Mouse (Mus musculus): ENCODE data around the gene Pfdn5. TPM values are rescaled to one million over a fixed set of nuclear protein-coding genes. Genes with fewer than 3 reads are reported as not detected.

Pfdn5 gene
- total and polyA plus RNA-seq, 2 experiments from 2014 or later = 145 to 525 TPM

- ATAC-seq (ENCODE audit: low FRiP score) = no peak
- no peaks in the 10 kb centered on the region for H3K27me3 ChIP-seq (ENCODE audit: insufficient read depth, low read length)
- 71% methylated on average over 5 of the region's 5 CpGs for WGBS
- H3K4me1 ChIP-seq (ENCODE audit: insufficient read depth, low read length) = no peaks in the 10 kb centered on the region
- H3K4me2 ChIP-seq (ENCODE audit: low read depth, low read length, poor library complexity, severe bottlenecking) = no peak overlapping the region
- no peak for DNase-seq (ENCODE audit: low spot score)
- H3K36me3 ChIP-seq (ENCODE audit: insufficient read depth, low read length) = peaks cover 42% of the 10 kb centered on the region
- no peak overlapping the region for H3K4me3 ChIP-seq (ENCODE audit: low read depth, low read length)
- H3K9ac ChIP-seq (replicated peaks; ENCODE audit: low read length, poor library complexity, severe bottlenecking) = no peak overlapping the region
- no peaks in the 10 kb centered on the region for H3K9me3 ChIP-seq (ENCODE audit: low read length)
- TF ChIP-seq CTCF (IDR thresholded peaks at IDR 0.05) = no peak
- H3K27ac ChIP-seq (ENCODE audit: low read depth, low read length) = no peak overlapping the region
Measured at GRCm38 (mm10) chr15:102339612-102340011, 13.7 kb downstream of the Pfdn5 start.

DNA sequence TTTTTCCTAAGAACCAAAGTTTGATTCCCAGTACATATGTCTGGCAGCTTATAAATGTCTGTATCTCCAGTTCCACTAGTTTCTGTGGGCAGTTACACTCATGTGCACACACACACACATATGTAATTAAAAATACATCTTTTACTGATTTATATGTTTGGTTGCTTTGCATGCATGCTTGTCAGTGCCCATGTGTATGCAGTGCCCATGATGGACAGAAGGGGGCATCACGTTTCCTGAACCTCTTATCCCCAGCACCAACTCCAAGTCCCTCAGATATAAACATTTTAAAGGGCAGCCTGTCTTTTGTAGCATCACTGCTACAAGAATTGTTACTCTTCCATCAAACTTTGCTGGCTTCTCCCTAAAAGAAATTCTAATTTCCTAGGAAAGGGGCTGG lies 15.7 kb downstream of the Pfdn5 start:
- H3K27ac ChIP-seq (ENCODE audit: low read depth, low read length) = no peak overlapping the region
- peaks cover 51% of the 10 kb centered on the region for H3K36me3 ChIP-seq (ENCODE audit: insufficient read depth, low read length)
- H3K9me3 ChIP-seq (ENCODE audit: low read length) = no peaks in the 10 kb centered on the region
- H3K4me2 ChIP-seq (ENCODE audit: low read depth, low read length, poor library complexity, severe bottlenecking) = no peak overlapping the region
- H3K4me1 ChIP-seq (ENCODE audit: insufficient read depth, low read length) = no peaks in the 10 kb centered on the region
- WGBS = 3% methylated on average over 1 of the region's 1 CpGs
- peak; percentile 71 for TF ChIP-seq CTCF (IDR thresholded peaks at IDR 0.05)
- DNase-seq (ENCODE audit: low spot score) (peak; percentile 28), ATAC-seq (ENCODE audit: low FRiP score) (no peak)
- no peak overlapping the region for H3K9ac ChIP-seq (replicated peaks; ENCODE audit: low read length, poor library complexity, severe bottlenecking)
- no peak overlapping the region for H3K4me3 ChIP-seq (ENCODE audit: low read depth, low read length)
- no peaks in the 10 kb centered on the region for H3K27me3 ChIP-seq (ENCODE audit: insufficient read depth, low read length)

DNA sequence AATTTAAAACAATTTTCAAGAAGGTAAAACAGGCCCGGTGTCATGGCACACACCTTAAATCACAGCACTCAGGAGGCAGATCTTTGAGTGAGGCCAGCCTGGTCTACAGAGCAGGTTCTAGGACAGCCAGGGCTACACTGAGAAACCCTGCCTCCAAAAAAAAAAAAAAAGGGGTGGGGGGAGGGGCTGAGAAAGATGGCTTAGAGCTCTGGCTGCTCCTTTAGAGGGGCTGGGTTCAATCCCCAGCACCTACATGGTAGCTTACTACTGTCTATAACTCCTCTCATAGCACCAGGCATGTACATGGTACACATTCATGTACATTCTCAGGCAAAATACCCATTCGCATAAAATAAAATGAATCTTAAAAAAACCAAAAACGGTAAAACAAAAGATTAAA lies 18.6 kb downstream of the Pfdn5 start:
- no peak for TF ChIP-seq CTCF (IDR thresholded peaks at IDR 0.05)
- 96% methylated on average over 3 of the region's 3 CpGs for WGBS
- ATAC-seq (ENCODE audit: low FRiP score) = no peak

DNA sequence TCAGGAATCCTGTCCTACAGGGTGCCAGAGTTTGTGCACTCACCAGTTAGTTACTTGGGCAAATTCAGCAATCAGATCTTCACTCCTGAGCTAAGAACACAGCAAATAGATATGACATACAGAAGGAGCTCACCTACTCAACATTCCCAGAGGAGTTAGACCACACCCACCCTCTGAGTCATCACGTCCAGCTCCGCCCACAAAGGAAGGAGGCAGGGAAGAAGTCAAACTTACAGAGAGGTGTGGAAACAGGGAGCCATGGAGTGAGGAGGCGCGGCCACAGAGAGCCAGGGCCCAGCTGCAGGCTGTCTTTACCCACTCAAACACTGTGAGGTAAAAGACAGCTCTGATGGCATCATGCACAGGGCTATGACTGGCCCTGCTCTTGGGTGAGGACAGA lies 20.5 kb downstream of the Pfdn5 start:
- no peak for ATAC-seq (ENCODE audit: low FRiP score)
- Histone ChIP-seq H3K36me3 (ENCODE audit: insufficient read depth, low read length) (peaks cover 15% of the 10 kb centered on the region; the same call in 1 of the 2 replicates), H3K27ac (ENCODE audit: low read depth, low read length) (no peak overlapping the region), H3K9ac (replicated peaks; ENCODE audit: low read length, poor library complexity, severe bottlenecking) (no peak overlapping the region), H3K4me3 (ENCODE audit: low read depth, low read length) (no peak overlapping the region), H3K27me3 (ENCODE audit: insufficient read depth, low read length) (no peaks in the 10 kb centered on the region), H3K4me2 (ENCODE audit: low read depth, low read length, poor library complexity, severe bottlenecking) (no peak overlapping the region), H3K4me1 (ENCODE audit: insufficient read depth, low read length) (0 out of 2 replicates have a peak, but pooled peaks cover 2% of the 10 kb centered on the region), H3K9me3 (ENCODE audit: low read length) (no peaks in the 10 kb centered on the region)
- 92% methylated on average over 4 of the region's 4 CpGs for WGBS
- DNase-seq (ENCODE audit: low spot score) = no peak
- no peak for TF ChIP-seq CTCF (IDR thresholded peaks at IDR 0.05)

More for the DNA sequence above, 18.6 kb downstream of the Pfdn5 start:
- Histone ChIP-seq H3K9me3 (ENCODE audit: low read length) (no peaks in the 10 kb centered on the region), H3K36me3 (ENCODE audit: insufficient read depth, low read length) (peaks cover 24% of the 10 kb centered on the region), H3K27me3 (ENCODE audit: insufficient read depth, low read length) (no peaks in the 10 kb centered on the region), H3K27ac (ENCODE audit: low read depth, low read length) (no peak overlapping the region), H3K4me2 (ENCODE audit: low read depth, low read length, poor library complexity, severe bottlenecking) (no peak overlapping the region), H3K4me1 (ENCODE audit: insufficient read depth, low read length) (no peaks in the 10 kb centered on the region), H3K9ac (replicated peaks; ENCODE audit: low read length, poor library complexity, severe bottlenecking) (no peak overlapping the region), H3K4me3 (ENCODE audit: low read depth, low read length) (no peak overlapping the region)
- no peak for DNase-seq (ENCODE audit: low spot score)

GRCm38 (mm10) chr15:102350138-102350941 lies 24.4 kb downstream of the Pfdn5 start, which contains the start of gene Aaas:
Gene Aaas, minus strand, starts transcription at chr15:102350771.
- peaks cover 3% of the 10 kb centered on the region; the same call in 1 of the 2 replicates for H3K4me1 ChIP-seq (ENCODE audit: insufficient read depth, low read length)
- peak within 1 kb of the TSS; percentile 93 for H3K4me2 ChIP-seq (ENCODE audit: low read depth, low read length, poor library complexity, severe bottlenecking)
- ATAC-seq (ENCODE audit: low FRiP score) (peak; percentile 89), DNase-seq (ENCODE audit: low spot score) (peak; percentile 96)
- H3K36me3 ChIP-seq (ENCODE audit: insufficient read depth, low read length) = peaks cover 13% of the 10 kb centered on the region; the same call in 1 of the 2 replicates
- under 1% methylated on average over 56 of the region's 56 CpGs for WGBS
- no peaks in the 10 kb centered on the region for H3K27me3 ChIP-seq (ENCODE audit: insufficient read depth, low read length)
- H3K9ac ChIP-seq (replicated peaks; ENCODE audit: low read length, poor library complexity, severe bottlenecking) = peak within 1 kb of the TSS; percentile 74
- H3K9me3 ChIP-seq (ENCODE audit: low read length) = no peaks in the 10 kb centered on the region
- peak within 1 kb of the TSS; percentile 74 for H3K4me3 ChIP-seq (ENCODE audit: low read depth, low read length)
- peak within 1 kb of the TSS; percentile 62 for H3K27ac ChIP-seq (ENCODE audit: low read depth, low read length)
- peak; percentile 89 for TF ChIP-seq CTCF (IDR thresholded peaks at IDR 0.05)

- Histone ChIP-seq H3K27me3 (ENCODE audit: insufficient read depth, low read length) (0 out of 2 replicates have a peak, but pooled peaks cover 6% of the 10 kb centered on the region), H3K4me3 (ENCODE audit: low read depth, low read length) (peak overlapping the region; percentile 74), H3K4me2 (ENCODE audit: low read depth, low read length, poor library complexity, severe bottlenecking) (peak overlapping the region; percentile 93), H3K9me3 (ENCODE audit: low read length) (no peaks in the 10 kb centered on the region), H3K27ac (ENCODE audit: low read depth, low read length) (peak overlapping the region; percentile 62; the same call in 1 of the 2 replicates), H3K9ac (replicated peaks; ENCODE audit: low read length, poor library complexity, severe bottlenecking) (no peak overlapping the region; the same call in 1 of the 2 replicates), H3K36me3 (ENCODE audit: insufficient read depth, low read length) (peaks cover 8% of the 10 kb centered on the region; the same call in 1 of the 2 replicates), H3K4me1 (ENCODE audit: insufficient read depth, low read length) (peaks cover 8% of the 10 kb centered on the region)
- ATAC-seq (ENCODE audit: low FRiP score) = peak; percentile 2; the same call in 1 of the 2 replicates
- WGBS = 11% methylated on average over 11 of the region's 11 CpGs
- TF ChIP-seq CTCF (IDR thresholded peaks at IDR 0.05) = no peak
- no peak for DNase-seq (ENCODE audit: low spot score)
Measured at GRCm38 (mm10) chr15:102350942-102351291, 25.0 kb downstream of the Pfdn5 start.
